Mouse (Mus musculus) heart, embryonic 14.5 days (tissue): ENCODE results near the gene Sema4c. TPM values are rescaled to one million over a fixed set of nuclear protein-coding genes. Genes with fewer than 3 reads are reported as not detected.

Experiments
- ATAC-seq: fragments of 200-750 bp; cut with Nextera tagmentation; 2 replicates; pipeline ENCODE4 v1.8.0; 2017; ENCODE audit warnings: low read depth, moderate TSS enrichment; ENCODE audit not compliant: insufficient number of reproducible peaks, insufficient read depth, low FRiP score
- H3K27ac ChIP-seq, 2 experiments: fragments of 200-500 bp in 1 of 2; fragments of 300-500 bp in 1 of 2; sonication (generic) in 1 of 2; replicated peaks in 1 of 2; 2 replicates each; pipeline ENCODE4 v1.5.1; 2012 to 2014; ENCODE audit warnings: low read depth in 2 of 2, low read length in 2 of 2, control low read depth in 1 of 2, mild to moderate bottlenecking in 1 of 2, mixed read lengths in 1 of 2; ENCODE audit not compliant: control insufficient read depth in 1 of 2, insufficient read depth in 1 of 2
- H3K27me3 ChIP-seq: fragments of 300-500 bp; sonication (generic); 2 replicates; pipeline ENCODE4 v1.6.1; 2014; ENCODE audit warnings: mild to moderate bottlenecking, low read length, control low read depth; ENCODE audit not compliant: control insufficient read depth, insufficient read depth
- H3K36me3 ChIP-seq: fragments of 300-500 bp; sonication (generic); 2 replicates; pipeline ENCODE4 v1.6.1; 2014; ENCODE audit warnings: mild to moderate bottlenecking, control low read depth, low read length, mixed read lengths; ENCODE audit not compliant: control insufficient read depth, insufficient read depth
- H3K4me1 ChIP-seq, 2 experiments: fragments of 200-500 bp in 1 of 2; fragments of 300-500 bp in 1 of 2; sonication (generic) in 1 of 2; 2 replicates each; pipeline ENCODE4 v1.6.1; 2012 to 2014; ENCODE audit warnings: low read length in 2 of 2, control low read depth in 1 of 2, mixed read lengths in 1 of 2; ENCODE audit not compliant: control insufficient read depth in 2 of 2, insufficient read depth in 2 of 2
- H3K4me2 ChIP-seq: fragments of 300-500 bp; sonication (generic); 2 replicates; pipeline ENCODE4 v1.6.1; 2014; ENCODE audit warnings: mild to moderate bottlenecking, low read length
- H3K4me3 ChIP-seq, 2 experiments: fragments of 200-500 bp in 1 of 2; fragments of 300-500 bp in 1 of 2; sonication (generic) in 1 of 2; 2 replicates each; pipeline ENCODE4 v1.5.1; 2012 to 2014; ENCODE audit warnings: low read length in 2 of 2, mild to moderate bottlenecking in 2 of 2, control low read depth in 1 of 2, low read depth in 1 of 2, moderate library complexity in 1 of 2; ENCODE audit not compliant: control insufficient read depth in 1 of 2, insufficient read depth in 1 of 2
- H3K9ac ChIP-seq: fragments of 300-500 bp; sonication (generic); 2 replicates; pipeline ENCODE4 v1.6.1; 2014; ENCODE audit warnings: mild to moderate bottlenecking, low read length
- H3K9me3 ChIP-seq: fragments of 300-500 bp; sonication (generic); 2 replicates; pipeline ENCODE4 v1.6.1; 2016; ENCODE audit warnings: low read length, control low read depth; ENCODE audit not compliant: control insufficient read depth
- WGBS: fragments of 180-500 bp; shearing (Covaris S2); extraction: QIAGEN DNeasy Blood & Tissue Kit; methylation state at CpG from one replicate; pipeline ENCODE4 v1.1.7; 2014; 5-methylcytosine and 5-hydroxymethylcytosine counted together
- polyA plus RNA-seq: library from polyadenylated mRNA; unstranded; fragments of >200 nt; fragmentation: Nextera tagmentation; extraction: Ambion mirVana; gene quantifications from 2 replicates; pipeline ENCODE4 v1.2.1, GENCODE M21; 2014

Gene Sema4c
- polyA plus RNA-seq, 1 experiment from 2014 or later: 1.6 TPM

DNA sequence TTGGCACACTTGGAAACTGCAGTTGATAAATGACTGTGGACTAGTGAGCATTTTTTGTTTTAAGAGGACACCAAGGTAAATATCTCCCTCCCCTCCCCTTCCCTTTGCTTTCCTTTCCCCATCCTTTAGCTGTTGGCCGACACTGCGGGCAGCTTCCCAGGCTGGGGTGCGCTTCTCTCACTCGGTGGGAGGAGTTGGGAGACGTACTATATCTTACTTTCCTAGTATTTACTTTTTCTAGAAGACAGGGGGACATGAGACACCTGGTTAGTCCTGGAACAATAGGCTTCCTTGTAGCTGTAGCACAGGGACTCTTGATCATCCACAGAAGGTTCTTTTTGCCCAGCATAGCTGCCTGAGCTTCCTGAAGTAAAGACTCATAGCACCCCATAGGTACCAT lies 34.1 kb downstream of the Sema4c start:
- H3K27ac ChIP-seq: peak overlapping the region; percentile 79 to 86
- no peak for ATAC-seq

DNA sequence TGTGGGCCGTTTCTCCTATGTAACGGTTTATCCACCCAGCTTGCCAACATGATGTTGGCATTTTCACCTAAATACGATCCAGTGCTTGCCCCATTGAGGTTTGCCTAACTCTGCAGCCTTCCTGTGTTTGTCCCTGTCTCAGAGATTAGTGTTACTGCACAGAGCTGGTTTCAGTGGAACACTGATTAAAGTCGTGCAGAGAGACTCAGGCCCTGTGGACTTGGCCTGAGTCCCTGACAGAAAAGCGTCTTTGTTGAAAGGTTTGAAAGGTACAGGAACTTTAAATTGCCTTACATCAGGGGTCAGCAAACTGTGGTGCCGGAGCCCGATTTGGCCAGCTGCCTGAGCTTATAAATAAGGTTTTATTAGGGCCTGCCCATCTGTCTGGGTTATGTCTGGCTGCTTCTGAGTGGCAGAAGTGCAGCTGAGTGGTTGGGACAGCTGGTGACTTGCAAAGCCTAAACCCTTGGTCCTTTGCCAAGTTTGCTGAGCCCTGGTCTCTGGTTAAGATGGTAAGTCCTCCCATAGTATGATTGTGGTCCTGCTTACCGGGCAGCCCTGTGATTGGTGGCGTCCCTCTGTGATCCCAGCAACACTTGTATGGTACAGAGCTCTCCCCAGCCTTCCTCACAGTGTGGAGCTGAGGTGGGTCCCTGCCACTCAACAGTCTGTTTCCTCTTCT lies 34.7 kb downstream of the Sema4c start:
- peaks cover 19 to 46% of the 10 kb centered on the region in 2 experiments for H3K4me1 ChIP-seq
- WGBS: 34% methylated on average over 9 of the region's 9 CpGs
- H3K9ac ChIP-seq: peak overlapping the region; percentile 55
- H3K4me3 ChIP-seq: no peak overlapping the region
- H3K27me3 ChIP-seq: no peaks in the 10 kb centered on the region
- peak overlapping the region; percentile 24; the same call in 1 of the 2 replicates for H3K4me2 ChIP-seq
- no peaks in the 10 kb centered on the region for H3K9me3 ChIP-seq
- peak overlapping the region; percentile 85 to 86 for H3K27ac ChIP-seq
- peaks cover 89% of the 10 kb centered on the region for H3K36me3 ChIP-seq
- ATAC-seq: peak; percentile 66

More for the DNA sequence above, 34.1 kb downstream of the Sema4c start:
- Histone ChIP-seq H3K27me3 (no peaks in the 10 kb centered on the region), H3K9me3 (no peaks in the 10 kb centered on the region), H3K4me3 (no peak overlapping the region), H3K4me1 (peaks cover 19 to 45% of the 10 kb centered on the region in 2 experiments), H3K4me2 (no peak overlapping the region), H3K9ac (0 out of 2 replicates have a peak overlapping the region, but pooled peaks have one; percentile 22), H3K36me3 (peaks cover 83% of the 10 kb centered on the region)
- 70% methylated on average over 5 of the region's 5 CpGs for WGBS

GRCm38 (mm10) chr1:36522210-36522609 lies 35.9 kb downstream of the Sema4c start:
- H3K4me3 ChIP-seq: no peak overlapping the region
- 0 out of 4 replicates have a peak overlapping the region, but pooled peaks of 1 of the 2 experiments have one; percentile 16 for H3K27ac ChIP-seq
- H3K9ac ChIP-seq: no peak overlapping the region; the same call in 1 of the 2 replicates
- peaks cover 95% of the 10 kb centered on the region for H3K36me3 ChIP-seq
- H3K4me2 ChIP-seq: no peak overlapping the region
- peaks cover 22 to 45% of the 10 kb centered on the region in 2 experiments for H3K4me1 ChIP-seq
- no peaks in the 10 kb centered on the region for H3K27me3 ChIP-seq
- no peaks in the 10 kb centered on the region for H3K9me3 ChIP-seq
- ATAC-seq: no peak
- 89% methylated on average over 7 of the region's 7 CpGs for WGBS

DNA sequence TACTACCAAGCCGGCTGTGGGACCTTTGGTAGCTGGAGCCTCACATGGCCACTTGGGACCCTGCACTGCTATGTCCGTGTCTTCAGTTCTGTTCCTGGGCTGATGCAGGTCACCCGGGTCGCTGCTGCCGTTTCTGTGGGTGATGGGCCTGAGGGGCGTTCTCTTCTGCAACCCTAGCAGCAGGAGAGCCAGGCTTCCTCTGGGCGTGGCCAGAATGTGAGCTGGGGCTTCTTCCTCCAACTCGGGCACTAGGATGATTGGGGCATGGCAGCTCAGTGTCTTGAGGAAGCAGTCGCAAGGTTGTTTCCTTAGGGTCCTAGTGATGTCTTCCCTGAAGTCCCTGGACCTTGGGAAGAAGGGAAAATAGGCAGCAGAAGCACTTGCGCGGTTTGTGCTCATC lies 38.5 kb downstream of the Sema4c start:
- H3K4me1 ChIP-seq: peaks cover 26 to 52% of the 10 kb centered on the region in 2 experiments
- no peaks in the 10 kb centered on the region for H3K9me3 ChIP-seq
- H3K9ac ChIP-seq: no peak overlapping the region
- H3K4me3 ChIP-seq: no peak overlapping the region
- peaks cover 86% of the 10 kb centered on the region for H3K36me3 ChIP-seq
- no peak overlapping the region for H3K27ac ChIP-seq
- no peak overlapping the region for H3K4me2 ChIP-seq
- no peaks in the 10 kb centered on the region for H3K27me3 ChIP-seq
- WGBS: 80% methylated on average over 11 of the region's 11 CpGs
- ATAC-seq: no peak

DNA sequence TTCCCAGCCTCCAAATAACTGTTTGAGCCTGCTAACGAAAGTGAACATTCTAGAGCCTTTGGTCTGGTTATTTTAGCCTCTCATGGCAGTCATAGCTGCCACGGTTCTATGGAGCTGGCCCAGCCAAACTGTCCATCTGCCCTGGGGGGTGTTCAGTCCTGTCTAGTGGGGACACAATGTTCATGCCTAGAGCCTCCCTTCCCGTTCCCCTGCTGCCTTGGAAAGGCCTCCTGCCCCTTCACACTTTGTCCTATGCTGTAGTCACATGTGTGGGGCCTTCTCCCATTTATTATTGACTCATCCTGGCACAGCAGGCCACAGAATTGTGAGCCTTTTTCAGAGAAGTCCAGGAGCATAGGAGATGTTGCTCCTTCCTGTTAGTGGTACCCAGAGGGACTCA lies 39.9 kb downstream of the Sema4c start:
- H3K27me3 ChIP-seq: no peaks in the 10 kb centered on the region
- 59% methylated on average over 3 of the region's 3 CpGs for WGBS

DNA sequence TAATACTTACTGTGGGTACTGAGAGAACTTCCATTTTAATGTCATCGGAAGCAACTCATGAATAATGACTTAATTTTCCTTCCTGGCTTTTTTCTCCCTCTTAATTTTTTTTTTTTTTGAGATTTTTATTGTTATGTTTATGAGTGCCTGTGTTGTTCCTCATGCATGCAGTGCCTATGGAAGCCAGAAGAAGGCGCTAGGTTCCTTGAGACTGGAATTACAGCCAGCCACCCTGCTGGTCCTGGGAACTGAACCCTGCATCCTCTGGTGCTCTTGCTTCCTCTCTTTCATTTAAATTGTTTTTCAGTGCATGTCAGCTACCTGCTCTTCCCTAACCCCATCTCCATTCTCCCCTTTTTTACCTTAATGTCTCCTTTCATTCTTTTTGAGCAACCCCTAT lies 44.4 kb downstream of the Sema4c start:
- ATAC-seq: no peak
- Histone ChIP-seq H3K4me3 (peak overlapping the region in 1 of 2 experiments; percentile 93; a peak in 2 of 4 replicates), H3K27ac (no peak overlapping the region), H3K4me2 (peak overlapping the region; percentile 86), H3K9me3 (peaks cover 4% of the 10 kb centered on the region; the same call in 1 of the 2 replicates), H3K9ac (peak overlapping the region; percentile 93), H3K36me3 (peaks cover 35% of the 10 kb centered on the region), H3K27me3 (no peaks in the 10 kb centered on the region), H3K4me1 (peaks cover 14 to 43% of the 10 kb centered on the region in 2 experiments)
- 48% methylated on average over 2 of the region's 2 CpGs for WGBS

More for the DNA sequence above, 39.9 kb downstream of the Sema4c start:
- H3K36me3 ChIP-seq: peaks cover 80% of the 10 kb centered on the region
- H3K4me1 ChIP-seq: peaks cover 22 to 52% of the 10 kb centered on the region in 2 experiments
- H3K4me3 ChIP-seq: no peak overlapping the region
- H3K4me2 ChIP-seq: no peak overlapping the region
- no peak for ATAC-seq
- H3K9ac ChIP-seq: no peak overlapping the region
- no peaks in the 10 kb centered on the region for H3K9me3 ChIP-seq
- no peak overlapping the region for H3K27ac ChIP-seq

DNA sequence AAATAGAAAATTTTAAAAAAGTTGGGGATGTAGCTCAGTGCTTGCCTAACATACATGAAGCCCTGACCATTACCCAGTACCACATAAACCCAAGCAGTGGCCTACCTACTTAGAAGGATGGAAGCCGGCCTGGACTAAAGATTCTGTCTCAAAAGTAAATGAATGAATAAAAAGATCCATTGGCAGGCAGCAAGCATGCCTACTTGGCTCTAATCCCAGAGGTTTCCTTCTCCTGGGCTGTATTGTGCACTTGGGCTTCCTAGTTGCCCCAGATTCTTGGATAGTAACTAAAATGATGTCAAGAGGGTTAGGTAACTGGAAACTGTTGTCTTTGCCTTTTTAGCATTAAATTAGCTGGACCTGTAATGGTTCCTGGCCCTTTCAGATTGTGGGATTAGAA lies 44.8 kb downstream of the Sema4c start:
- Histone ChIP-seq H3K27ac (no peak overlapping the region), H3K4me1 (peaks cover 12 to 39% of the 10 kb centered on the region in 2 experiments), H3K27me3 (no peaks in the 10 kb centered on the region), H3K36me3 (peaks cover 31% of the 10 kb centered on the region), H3K4me2 (peak overlapping the region; percentile 86), H3K4me3 (peak overlapping the region; percentile 93), H3K9me3 (peaks cover 4% of the 10 kb centered on the region; the same call in 1 of the 2 replicates), H3K9ac (peak overlapping the region; percentile 93)
- 3% methylated on average over 1 of the region's 1 CpGs for WGBS
- ATAC-seq: no peak
